Mouse (Mus musculus) MEL (cell line): ENCODE measurements around the gene Atp1a4.

Experiments used
- CHD1 ChIP-seq: IDR thresholded peaks from 2 replicates; pipeline ENCODE4 v1.6.1; 2012; ENCODE audit warnings: low read depth, mild to moderate bottlenecking, inconsistent platforms, low read length, improper control_type of control experiment
- CHD2 ChIP-seq: IDR thresholded peaks from 2 replicates; pipeline ENCODE4 v1.6.1; 2011; ENCODE audit warnings: low read length, improper control_type of control experiment
- CTCF ChIP-seq, 3 experiments: IDR thresholded peaks in 2 of 3; conservative IDR thresholded peaks in 1 of 3; 2 replicates each; pipeline ENCODE4 v1.5.1; 2011 to 2012; ENCODE audit warnings: low read length in 3 of 3, low read depth in 2 of 3, mild to moderate bottlenecking in 2 of 3, improper control_type of control experiment in 1 of 3, inconsistent platforms in 1 of 3, mixed read lengths in 1 of 3, moderate library complexity in 1 of 3; ENCODE audit not compliant: control insufficient read depth in 1 of 3, insufficient read depth in 1 of 3, poor library complexity in 1 of 3, severe bottlenecking in 1 of 3
- ELF1 ChIP-seq: IDR thresholded peaks from 2 replicates; pipeline ENCODE4 v1.6.1; 2014; ENCODE audit warnings: low read depth, mild to moderate bottlenecking, inconsistent platforms, low read length, improper control_type of control experiment, moderate library complexity
- GATA1 ChIP-seq: IDR thresholded peaks from 2 replicates; pipeline ENCODE4 v1.6.1; 2011; ENCODE audit warnings: low read depth, low read length, improper control_type of control experiment
- HCFC1 ChIP-seq: IDR thresholded peaks from 2 replicates; pipeline ENCODE4 v1.6.1; 2012; ENCODE audit warnings: low read depth, mild to moderate bottlenecking, inconsistent platforms, low read length, improper control_type of control experiment, moderate library complexity
- MAFK ChIP-seq: IDR thresholded peaks from 2 replicates; pipeline ENCODE4 v1.6.1; 2011; ENCODE audit warnings: low read depth, mild to moderate bottlenecking, low read length, improper control_type of control experiment, borderline replicate concordance
- MAX ChIP-seq: IDR thresholded peaks from 2 replicates; pipeline ENCODE4 v1.6.1; 2011; ENCODE audit warnings: low read length, improper control_type of control experiment
- MYC ChIP-seq: IDR thresholded peaks from 2 replicates; pipeline ENCODE4 v1.6.1; 2011; ENCODE audit warnings: low read depth, mild to moderate bottlenecking, low read length, improper control_type of control experiment, moderate library complexity
- POLR2A ChIP-seq, 2 experiments: IDR thresholded peaks; 2 replicates each; pipeline ENCODE4 v1.6.1; 2011 to 2012; ENCODE audit warnings: low read length in 2 of 2, mild to moderate bottlenecking in 2 of 2, control low read depth in 1 of 2, improper control_type of control experiment in 1 of 2, low read depth in 1 of 2, moderate library complexity in 1 of 2; ENCODE audit not compliant: control insufficient read depth in 1 of 2, insufficient read depth in 1 of 2, poor library complexity in 1 of 2
- TCF12 ChIP-seq: IDR thresholded peaks from 2 replicates; pipeline ENCODE4 v1.6.1; 2014; ENCODE audit warnings: low read depth, mild to moderate bottlenecking, inconsistent platforms, low read length, improper control_type of control experiment, moderate library complexity
- USF1 ChIP-seq: IDR thresholded peaks from 2 replicates; pipeline ENCODE4 v1.6.1; 2014; ENCODE audit warnings: low read depth, mild to moderate bottlenecking, inconsistent platforms, low read length, improper control_type of control experiment, moderate library complexity
- ZC3H11A ChIP-seq: IDR thresholded peaks from 2 replicates; pipeline ENCODE4 v1.6.1; 2012; ENCODE audit warnings: low read depth, mild to moderate bottlenecking, inconsistent platforms, low read length, improper control_type of control experiment

DNA sequence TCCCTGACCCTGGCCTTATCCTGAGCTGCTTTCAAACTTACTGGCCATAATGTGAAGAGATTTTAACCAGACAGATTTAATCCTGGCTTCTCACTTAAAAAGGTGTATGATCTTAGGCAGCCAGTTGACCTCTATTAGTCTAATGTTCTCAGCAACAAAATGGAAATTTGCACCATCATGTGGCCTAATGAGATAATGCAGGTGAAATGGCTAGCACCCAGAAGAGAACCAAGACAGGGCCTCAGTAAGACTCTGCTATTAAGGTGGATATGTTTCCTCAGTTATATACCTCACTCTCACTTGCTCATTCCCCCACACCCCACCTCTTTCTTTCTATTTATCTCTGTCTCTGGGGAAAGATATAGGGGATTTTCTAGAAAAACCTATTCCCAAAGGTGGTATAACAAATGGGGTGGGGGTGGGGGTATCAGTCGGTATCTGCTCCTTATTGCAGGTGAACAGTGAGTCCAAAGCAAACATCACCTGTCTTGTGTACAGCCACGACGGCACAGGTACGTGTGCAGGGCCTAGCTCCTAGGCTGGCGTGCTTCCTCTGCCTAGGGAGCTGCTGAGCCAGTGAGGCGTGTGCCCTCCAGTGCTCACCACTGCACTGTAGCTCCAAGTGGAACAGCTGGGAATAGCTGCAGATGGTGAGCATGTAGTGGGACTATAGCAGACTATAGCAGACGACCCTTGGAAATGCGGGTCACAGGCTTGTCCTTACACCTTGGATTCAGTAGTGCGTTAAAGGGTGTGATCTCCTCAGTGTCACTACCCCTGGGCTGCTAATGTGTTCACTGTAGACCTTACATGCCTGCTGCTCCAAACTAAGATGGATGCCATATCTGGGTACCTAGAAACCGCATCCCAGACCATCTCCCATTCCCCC is 71.6 kb downstream of the Atp1a4 start:
- TF ChIP-seq POLR2A (IDR thresholded peaks at IDR 0.05; ENCODE audit: control insufficient read depth in 1 of 2, insufficient read depth in 1 of 2, low read depth in 1 of 2, low read length in 2 of 2, poor library complexity in 1 of 2) (no peak), USF1 (no peak), HCFC1 (no peak), ZC3H11A (no peak), TCF12 (no peak), ELF1 (no peak), CHD2 (no peak), MYC (no peak), CTCF (IDR thresholded peaks at IDR 0.05 in 2 of 3, conservative IDR thresholded peaks at IDR 0.05 in 1 of 3; ENCODE audit: control insufficient read depth in 1 of 3, insufficient read depth in 1 of 3, low read depth in 2 of 3, low read length in 3 of 3, poor library complexity in 1 of 3, severe bottlenecking in 1 of 3) (peak in 2 of 3 experiments; percentile 2 to 52; a peak in 2 of 6 replicates), MAX (no peak), CHD1 (no peak), MAFK (no peak), GATA1 (no peak)
